Mouse (Mus musculus) regulatory T cell (primary cell): ENCODE measurements around the gene Skap2.

ENCODE experiments used
- in situ Hi-C: fragments of 300-600 bp; cut with MboI, MseI; formaldehyde crosslinking; loops from one replicate; pipeline ENCODE4 v1.15.1; 2025; ENCODE audit warnings: high pct_unique_total_duplicates

Skap2 gene

DNA sequence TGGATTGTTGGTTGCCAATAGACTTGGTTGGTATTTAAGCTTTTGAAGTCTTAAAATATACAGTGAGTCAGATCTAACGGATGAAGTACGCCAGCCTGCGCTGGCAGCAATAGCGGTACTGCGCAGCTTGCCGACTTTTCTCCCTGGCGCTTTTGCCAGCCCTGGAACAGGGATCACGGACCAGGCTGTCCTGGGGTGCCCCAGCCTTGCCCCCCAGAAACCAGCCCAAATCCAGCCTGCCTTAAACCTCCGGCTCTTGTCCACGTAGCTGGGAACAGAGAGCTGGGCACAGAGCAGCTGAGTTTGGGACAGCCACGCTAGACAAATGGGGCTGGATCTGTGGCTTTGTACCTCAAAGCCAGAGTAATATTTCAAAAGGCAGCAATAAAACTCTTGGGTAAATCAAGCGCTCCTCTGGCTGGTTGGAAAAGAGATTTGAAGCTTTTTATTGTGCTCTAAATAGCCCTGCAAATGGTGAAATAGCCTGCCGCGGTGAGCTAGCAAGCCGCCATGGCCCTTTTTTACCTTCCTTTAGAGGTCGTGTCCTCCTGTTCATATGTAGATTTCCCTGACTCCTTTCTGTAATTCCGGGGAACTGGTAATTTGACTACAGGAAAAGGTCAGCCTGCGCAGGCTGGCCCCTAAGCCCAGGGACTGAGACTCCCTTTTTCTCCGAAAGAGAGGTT, 6.2 kb downstream of the Skap2 start:
- in situ Hi-C loops, result loop anchor here (5.0 kb wide), 1 partner anchor 221 kb away; no protein-coding TSS in a partner anchor

DNA sequence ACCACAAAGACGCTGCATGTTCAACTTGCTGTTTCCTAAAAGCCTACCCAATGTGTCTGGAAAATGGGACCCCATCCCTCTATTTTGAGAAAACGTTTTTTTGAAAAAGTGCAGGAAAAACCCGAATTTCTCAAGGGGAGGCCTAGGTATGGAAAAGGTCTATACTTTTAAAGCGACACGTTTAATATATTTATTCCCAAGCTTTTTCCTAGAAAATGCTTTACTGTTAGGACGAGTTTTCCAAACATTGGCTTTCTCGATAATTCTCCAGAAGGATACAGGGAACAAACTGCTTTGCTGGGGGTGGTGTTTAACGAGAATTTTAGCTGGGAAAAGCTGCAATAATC, 6.8 kb downstream of the Skap2 start:
- in situ Hi-C loops, result loop anchor here (5.0 kb wide), 1 partner anchor 222 kb away; no protein-coding TSS in a partner anchor

DNA sequence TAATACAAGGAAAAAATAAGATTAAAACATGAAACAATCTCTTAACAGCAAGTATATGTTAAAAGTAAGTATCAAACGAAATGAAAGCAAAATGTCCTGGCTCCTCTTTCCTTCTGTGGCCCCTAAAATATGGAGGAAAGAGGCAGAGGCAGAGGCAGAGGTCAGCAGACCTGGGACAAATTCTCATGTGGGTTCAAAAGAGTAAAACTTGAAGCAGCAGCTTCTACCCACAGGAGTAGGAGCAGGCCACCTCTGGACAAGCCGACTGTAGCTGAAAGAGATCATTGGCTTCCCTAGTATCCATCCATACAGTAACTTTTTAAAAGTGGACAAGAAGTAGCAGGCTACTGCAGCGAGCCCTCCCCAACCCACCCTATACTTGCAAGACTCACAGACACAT, 7.4 kb downstream of the Skap2 start:
- in situ Hi-C loops, result loop anchor here (5.0 kb wide), 1 partner anchor 222 kb away; no protein-coding TSS in a partner anchor

DNA sequence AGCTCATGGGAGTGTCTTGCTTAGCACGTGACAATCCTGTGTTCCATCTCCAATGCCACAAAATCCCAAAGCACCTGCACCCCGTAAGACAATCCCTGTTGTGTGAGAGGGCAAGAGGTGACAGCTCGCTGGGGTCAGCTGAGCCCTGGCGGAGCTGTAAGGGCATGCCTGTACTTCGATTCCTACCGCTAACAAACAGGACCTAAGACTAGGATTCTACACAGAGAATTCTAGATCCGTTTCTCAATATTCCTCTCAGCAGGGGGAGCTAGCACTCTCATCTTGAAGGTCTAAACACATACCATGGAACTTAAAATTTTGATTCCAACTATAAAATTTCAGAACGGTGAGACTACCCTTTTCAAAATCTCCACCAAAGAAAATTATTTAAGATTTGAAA, 9.7 kb downstream of the Skap2 start:
- in situ Hi-C loops, result no loop called here

DNA sequence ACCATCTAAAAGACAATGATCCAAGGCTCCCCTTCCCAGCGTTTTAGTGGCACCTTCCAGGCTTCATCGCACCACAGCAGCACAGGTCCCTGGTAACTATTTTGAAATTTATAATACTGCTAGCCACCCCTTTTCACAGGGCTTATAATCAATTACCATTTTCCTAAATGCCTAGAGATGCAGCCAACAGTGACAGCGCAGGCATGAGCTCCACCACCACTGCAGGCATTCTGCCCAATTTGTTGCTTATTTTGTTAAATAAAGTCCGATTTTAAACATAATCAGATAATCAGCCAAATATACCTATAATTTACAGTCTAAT, 13.2 kb downstream of the Skap2 start:
- in situ Hi-C loops, result no loop called here

DNA sequence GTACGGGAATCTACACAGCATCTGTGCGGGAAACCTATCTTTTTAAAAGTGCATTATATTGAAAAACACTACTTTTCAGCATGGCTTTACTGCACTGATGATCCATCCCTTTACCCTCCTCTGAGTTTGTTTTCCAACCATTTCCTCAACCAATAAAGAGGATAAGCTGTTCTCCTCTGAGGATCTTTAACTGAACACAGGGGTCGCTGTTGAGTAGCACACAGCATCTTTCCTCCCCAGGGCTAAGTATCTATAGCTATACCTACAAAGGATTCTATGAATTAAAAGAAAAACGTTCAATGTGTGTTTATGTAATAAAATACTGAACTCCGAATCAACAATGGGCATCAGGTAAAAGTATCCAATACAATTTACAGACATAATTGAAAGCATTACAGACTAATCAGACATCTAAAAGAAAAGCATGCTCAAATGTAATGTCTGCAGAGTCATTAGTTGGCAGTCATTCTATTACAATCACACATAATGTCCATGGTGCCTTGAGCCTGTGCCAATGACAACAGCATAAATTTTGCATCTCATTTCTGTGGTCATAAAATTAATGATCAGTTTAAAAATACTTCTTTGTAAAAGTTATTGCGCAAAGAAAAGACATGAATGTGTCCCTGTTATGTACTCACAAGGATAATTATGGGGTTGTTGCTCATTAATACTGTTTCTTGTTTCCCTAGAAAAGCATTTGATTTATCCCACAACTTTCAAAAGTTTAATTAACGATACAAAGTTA, 13.8 kb downstream of the Skap2 start:
- in situ Hi-C loops, result no loop called here

DNA sequence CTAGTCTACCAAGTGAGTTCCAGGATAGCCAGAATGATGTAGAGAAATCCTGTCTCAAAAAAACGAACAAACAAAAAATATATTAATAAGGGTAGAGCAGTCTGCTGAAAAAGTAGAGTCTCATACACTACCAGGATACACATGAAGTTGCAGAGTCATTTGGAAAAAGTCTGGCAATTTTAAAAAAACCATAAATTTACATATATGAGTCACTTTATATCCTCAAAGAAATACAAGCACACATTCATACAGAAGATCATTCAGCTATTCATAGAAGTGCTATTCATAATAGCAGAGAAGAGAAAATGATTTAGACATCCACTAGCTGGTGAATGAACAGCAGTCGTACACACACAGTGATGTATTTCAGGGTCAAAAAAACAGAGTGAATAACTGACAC, 24.4 kb downstream of the Skap2 start:
- in situ Hi-C loops, result no loop called here

DNA sequence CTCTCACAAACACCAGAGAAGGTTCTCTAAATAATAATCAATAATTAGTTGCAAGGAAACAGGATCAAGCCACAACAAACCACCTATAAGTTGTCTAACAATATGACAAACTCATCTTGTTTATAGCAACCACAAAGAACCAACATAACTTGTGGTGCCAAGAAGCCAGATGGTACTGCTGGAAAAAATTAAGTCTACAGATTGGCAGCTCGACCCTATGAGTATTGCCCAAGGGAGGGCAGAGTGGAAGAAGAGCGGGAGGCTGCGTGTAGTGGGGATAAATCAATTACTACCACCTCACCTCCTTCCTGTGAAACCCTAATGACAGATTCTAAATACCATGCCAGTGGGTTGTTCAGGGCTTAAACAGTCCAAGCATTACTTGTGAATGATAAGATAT, 34.7 kb downstream of the Skap2 start:
- in situ Hi-C loops, result no loop called here

DNA sequence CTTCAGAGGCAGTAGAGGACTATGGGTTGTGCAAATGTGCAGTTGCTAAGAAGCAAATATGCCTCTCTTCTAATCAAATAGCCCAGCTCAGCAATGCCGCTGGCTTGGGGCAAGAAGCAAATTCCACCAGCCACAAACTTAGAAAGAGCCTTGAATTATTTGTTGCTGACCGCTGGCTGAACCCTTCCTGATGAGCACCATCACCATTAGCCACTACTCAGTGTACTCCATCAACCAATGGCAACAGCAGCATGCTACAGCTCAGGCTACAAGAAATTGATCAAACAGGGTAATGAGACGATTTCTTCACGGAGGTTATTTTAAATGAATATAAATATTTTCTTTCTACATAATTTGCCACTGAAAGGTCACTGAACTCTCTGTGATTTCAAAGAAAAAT, 36.6 kb downstream of the Skap2 start:
- in situ Hi-C loops, result no loop called here

DNA sequence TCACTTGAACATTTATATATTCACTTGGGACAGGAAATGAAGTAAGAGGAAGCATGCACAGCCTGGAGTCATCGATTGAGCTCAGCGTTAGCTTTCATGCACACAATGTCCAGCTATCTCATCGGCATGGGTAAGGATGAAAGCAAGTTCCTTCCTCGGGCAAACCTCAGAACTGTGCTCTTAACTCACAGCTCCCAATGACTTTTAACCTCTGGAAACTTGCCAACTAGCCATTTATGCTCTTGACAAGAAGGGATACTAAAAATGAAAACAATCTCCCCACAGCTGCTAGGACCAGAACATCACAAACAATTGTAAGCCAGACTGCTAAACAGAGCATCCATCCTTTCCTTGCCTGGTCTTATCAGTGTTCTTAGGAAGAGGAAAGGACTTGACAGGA, 53.4 kb downstream of the Skap2 start:
- in situ Hi-C loops, result no loop called here

DNA sequence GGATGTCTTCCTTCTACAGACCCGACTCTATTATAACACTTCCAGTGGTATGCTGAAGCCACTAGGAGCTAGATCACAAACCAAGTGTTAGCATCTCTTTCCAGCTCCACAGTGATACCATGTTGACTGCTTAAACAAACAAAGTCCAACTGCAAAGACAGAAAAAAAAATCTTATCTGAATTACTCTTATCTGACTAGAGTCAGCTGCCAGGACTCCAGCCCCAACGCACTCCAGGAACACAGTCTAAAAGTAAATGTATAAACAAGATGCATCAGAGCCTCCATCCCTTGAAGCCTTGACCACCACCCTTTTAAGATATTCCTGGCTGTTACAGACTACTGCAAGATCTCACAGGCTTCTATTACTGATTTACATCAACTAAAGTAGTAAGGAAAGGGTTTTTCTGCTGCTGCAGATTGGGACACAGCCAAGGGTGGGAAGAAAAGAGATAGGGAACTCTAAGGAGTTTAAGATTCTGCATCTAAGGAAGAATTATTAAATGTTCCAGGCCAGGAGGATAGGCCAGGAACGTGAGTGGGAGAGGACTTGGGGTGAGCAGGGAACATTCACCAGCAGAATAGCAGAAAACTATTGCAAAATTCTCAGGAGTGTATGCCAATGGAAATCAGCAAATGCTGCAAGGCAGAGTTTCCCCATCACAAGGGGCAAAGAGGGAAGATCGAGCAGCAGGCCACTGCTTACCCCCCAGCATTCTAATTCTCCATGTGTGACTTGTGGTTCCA, 56.1 kb downstream of the Skap2 start:
- in situ Hi-C loops, result no loop called here

DNA sequence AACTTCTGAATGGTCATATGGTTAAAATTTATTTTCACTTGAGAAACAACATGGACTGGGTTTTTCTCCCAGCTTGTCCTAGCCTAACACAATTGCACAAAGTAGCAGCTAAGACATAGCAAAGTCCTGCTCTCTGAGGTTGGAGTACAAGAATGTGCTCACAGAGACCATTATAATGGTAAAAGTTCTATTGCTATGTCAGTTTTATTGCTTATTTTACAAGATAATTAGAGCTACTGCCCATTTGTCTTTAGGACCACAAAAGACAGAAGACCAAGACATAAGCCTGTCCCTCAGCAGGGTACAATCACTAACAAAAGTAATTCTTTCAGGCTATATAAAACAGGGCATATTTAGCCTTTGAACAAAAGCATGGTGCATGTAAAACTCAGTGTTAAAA, 64.7 kb downstream of the Skap2 start:
- in situ Hi-C loops, result loop anchor here (25.0 kb wide), 1 partner anchor 540 kb away; no protein-coding TSS in a partner anchor

DNA sequence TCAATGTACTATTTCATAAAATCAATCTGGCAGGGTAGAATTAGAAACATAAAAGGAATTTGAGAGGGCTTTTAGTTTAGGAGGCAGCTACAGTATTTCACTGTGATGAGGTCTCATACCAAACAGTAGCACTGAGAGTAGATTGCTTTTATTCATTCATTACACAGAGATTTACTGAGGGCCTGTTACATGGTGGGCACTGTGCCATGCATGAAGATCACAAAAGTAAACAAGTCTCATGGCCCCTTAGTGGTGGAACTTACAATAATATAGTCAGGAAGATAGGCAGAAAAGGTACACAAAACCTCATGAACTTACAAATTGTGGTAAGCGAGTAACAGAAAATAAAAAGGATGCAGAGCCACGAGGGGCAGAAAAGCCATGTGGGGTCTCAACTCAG, 67.4 kb downstream of the Skap2 start:
- in situ Hi-C loops, result loop anchor here (25.0 kb wide), 1 partner anchor 542 kb away; no protein-coding TSS in a partner anchor

DNA sequence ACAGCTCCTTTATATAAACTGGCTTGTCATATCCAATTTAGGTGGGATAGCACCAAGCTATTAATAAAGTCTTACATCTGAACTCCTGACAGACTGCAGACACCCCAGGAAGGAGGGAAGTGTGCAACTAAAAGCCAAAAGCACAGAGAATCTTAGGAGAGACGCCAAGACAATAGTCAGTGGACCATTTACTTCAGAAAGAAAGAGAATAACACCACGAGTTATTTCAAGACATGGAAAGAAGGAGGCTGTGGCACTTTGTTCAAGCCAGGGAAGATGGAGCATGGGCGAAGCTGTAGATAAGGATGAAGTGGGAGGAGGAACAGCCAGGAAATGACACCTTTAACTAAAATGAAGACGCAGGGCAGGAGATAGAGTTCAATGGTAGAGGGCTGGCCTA, 78.4 kb downstream of the Skap2 start:
- in situ Hi-C loops, result loop anchor here (25.0 kb wide), 1 partner anchor 553 kb away; no protein-coding TSS in a partner anchor

DNA sequence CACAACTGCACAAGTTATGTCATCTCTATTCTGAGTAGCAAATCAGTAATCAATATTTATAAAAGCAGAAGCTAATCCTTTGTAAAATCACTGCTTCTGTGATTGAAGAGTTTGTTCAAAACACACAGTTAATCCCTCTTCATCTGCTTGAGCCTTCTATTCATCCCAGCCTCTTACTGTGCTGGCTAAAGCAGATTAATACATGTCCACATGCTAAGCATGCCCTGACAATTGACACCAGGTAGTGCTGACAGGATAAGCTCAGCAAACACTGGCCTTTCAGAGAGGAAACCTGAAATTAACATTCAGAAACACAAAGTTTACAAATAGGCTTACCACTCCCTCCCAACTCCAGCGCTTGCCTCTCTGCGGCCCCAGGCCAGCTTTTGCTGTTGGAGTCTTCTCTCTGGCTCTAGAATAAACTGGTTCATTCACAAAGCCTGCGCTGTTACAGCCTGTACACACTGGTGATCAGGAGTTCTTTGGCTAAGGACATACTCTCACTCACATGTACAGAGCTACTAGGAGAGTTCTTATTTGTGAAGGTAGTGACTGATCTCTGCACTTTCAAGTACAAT, 79.2 kb downstream of the Skap2 start:
- in situ Hi-C loops, result loop anchor here (25.0 kb wide), 1 partner anchor 554 kb away; no protein-coding TSS in a partner anchor

DNA sequence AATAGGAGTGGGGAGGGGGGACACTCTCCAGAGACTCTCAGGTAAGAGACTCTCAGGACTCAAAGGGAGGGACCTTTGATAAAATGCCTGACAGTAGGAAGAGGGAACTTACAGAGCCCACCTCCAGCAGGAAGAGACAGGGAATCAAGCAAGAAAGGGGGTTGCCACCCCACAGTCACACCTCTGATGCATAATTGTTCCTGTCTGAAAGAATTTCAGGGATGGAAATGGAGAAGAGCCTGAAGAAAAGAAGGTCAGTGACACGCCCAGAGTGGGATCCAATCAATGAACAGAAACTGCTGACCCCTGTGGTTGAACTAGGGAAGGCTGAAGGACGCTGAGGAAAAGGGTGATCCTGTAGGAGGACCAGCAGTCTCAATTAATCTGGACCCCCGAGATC, 85.2 kb downstream of the Skap2 start:
- in situ Hi-C loops, result loop anchor here (25.0 kb wide), 1 partner anchor 560 kb away; no protein-coding TSS in a partner anchor

DNA sequence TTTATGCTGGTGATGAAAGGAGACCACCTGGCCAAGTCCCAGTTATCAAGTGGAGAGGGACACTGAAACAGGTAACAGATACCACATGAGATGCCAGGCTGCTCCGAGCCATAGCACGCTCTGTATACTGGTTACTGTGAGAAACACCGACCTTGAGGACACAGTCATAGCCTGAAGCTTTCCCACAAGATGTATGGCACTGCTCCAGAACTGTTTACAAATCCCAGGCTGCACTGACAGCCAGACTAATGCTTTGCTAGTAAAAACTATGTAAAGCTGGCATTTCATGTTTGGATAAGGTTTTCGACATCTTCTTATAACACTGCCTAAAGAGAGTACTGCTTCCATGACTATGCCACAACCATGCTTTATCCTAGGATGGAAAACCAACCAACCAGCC, 90.5 kb downstream of the Skap2 start:
- in situ Hi-C loops, result no loop called here

DNA sequence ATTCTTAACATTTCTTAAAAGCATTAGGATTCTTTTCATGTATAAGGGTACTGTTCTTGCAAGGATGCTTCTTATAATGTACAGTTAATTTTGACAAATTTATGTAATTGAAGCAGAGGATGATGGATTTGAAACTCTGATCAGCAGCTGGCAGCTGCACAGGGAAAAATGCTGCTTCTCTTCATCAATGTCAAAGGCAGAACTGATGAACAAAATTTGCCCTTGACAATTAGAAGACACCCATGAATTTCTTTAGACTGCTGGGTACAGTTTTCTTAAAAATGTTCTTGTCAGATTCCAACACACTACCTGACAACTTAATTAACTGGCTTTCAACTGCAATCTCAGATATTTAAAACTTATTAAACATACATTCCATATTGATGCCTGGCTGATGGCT, 103.9 kb downstream of the Skap2 start:
- in situ Hi-C loops, result no loop called here

DNA sequence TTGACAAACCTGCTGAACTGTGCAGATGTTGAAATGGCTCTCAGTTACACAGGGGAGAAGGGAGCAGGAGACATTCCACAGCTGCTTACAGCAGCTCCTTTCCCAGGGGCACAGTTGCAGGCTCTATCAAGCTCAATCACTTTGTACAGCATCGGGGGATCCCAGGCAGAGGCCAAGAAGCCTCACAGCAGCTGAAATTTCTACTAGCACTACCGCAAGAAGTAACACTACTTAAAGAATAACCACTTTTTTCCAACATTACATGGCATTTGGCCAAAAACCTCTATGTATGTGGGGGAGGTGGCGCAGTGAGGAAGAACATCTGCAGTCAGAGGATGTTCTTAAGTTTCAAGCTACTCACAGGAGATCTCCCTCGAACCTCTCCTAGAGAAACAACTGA, 106.7 kb downstream of the Skap2 start:
- in situ Hi-C loops, result no loop called here

DNA sequence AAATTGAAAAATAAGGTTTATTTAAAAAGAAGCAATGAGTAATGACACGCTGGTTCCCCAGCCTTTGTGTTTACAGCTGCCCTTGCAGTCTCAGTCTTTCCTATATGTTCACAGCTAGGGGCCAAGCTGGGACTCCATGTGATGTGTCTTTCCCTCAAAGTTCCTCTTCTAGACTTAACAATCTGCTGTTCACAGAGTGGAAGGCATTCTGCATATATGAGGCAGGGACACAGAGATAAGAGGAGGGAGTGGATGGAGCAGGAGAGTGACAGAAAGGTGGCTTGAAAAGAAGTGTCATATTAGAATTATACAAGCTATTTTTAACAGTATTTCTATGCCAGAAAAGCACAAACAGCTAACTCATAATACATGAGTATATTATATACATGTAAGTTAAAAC, 110.8 kb downstream of the Skap2 start:
- in situ Hi-C loops, result no loop called here

DNA sequence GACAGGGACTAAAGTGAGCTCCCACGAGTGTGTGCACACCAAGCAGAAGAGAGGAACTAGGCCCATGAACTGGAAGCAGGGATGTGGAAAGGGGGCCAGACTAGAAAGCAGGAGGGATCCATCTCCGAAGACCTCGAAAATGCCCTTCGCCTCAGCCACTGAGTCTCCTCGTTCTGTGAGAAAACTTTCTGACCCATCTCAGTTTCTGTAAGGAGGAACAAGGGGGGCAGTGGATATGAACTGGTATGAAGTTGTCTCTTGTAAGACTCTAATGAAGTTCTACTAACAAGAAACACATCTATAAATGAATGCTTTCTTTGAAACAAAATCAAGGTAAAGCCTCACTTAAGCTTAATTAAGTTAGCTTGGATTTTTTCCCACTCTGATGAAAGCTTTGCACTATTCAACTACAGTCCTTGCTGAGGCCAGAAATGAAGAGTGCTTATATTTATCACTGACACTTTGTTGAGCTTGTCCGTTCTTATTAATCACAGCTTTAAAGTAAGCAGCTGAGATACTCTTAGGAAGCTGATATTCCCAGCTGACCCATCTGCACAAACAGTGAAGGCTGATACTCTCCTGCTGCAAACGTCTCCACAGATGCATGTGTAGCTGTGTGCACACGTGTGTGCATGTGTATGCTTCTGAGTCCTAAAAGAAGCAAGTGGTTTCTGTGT, 113.9 kb downstream of the Skap2 start:
- in situ Hi-C loops, result no loop called here

DNA sequence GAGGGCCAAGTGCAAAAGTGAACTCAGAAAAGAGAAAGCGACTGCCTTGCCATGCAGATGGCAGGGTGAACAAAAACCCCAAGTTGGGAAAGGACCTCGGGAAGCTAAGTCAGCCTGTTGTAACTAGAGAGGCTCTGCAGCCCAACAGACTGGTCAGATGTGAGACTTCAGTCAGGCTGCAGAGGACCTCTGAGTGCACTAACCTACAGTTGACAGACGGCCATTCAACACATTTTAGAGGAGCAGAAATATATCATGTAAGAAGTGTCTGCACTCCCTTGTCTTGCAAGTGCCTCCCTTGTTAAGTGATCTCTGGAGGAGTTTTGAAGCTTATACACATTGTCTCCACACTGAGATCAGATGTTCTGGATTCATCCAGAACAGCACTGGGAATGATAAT, 116.6 kb downstream of the Skap2 start:
- in situ Hi-C loops, result no loop called here
